13 mouse cellular contexts compared by ENCODE assay signal in the genomic region with DNA sequence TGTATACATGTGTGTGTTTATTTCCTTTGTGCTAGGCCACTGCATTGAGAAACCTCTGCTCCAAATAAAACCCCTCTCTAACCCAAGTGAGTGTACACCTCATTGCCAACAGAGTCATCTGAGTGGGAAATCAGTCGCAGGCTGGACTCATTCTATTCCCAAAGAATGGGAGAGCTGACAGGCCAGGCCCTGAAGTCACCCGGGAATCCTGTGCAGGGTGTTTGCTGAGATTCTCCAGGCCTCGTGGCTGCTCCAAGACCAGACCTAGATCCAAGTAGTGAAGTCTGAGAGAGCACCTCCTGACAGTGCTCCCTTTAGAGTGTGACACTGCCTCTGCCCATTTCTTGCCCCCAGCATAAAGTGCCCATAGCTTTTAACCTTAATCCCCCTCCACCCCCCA.
DNase-seq lines count a peak whose midpoint lies in the region; ATAC-seq and TF ChIP-seq lines count a peak whose summit lies in the region.
"Had no signal": no experiment of that assay in that cellular context is flagged by ENCODE, and none has a peak within 500 bp of the region (broad histone marks: within the 10 kb centered on the region; RNA-seq: fewer than 3 reads in every experiment).

No protein-coding gene starts in this region.

- WGBS in kidney, adult 2 months = 59% methylated on average over 3 of the region's 3 CpGs
- WGBS in neural tube, embryonic 13.5 days = 67% methylated on average over 3 of the region's 3 CpGs
- WGBS in neural tube, embryonic 15.5 days = 63% methylated on average over 3 of the region's 3 CpGs
- 31% methylated on average over 3 of the region's 3 CpGs for WGBS in limb, embryonic 10.5 days

- no peak overlapping the region for H3K9ac ChIP-seq in neural tube, embryonic 13.5 days
- no peak overlapping the region for H3K9ac ChIP-seq in neural tube, embryonic 15.5 days (replicated peaks)

- TF ChIP-seq CTCF in kidney, adult 2 months (conservative IDR thresholded peaks at IDR 0.05; ENCODE audit: insufficient read depth, insufficient read length, low read depth, low read length) = no peak

- H3K4me3 ChIP-seq in kidney, adult 2 months (ENCODE audit: insufficient read depth, low read depth, low read length) = no peak overlapping the region
- no peak overlapping the region for H3K4me3 ChIP-seq in neural tube, embryonic 13.5 days
- no peak overlapping the region for H3K4me3 ChIP-seq in neural tube, embryonic 15.5 days (replicated peaks)
- H3K4me3 ChIP-seq in limb, embryonic 10.5 days = no peak overlapping the region

- peaks cover 52% of the 10 kb centered on the region for H3K4me1 ChIP-seq in kidney, adult 2 months (ENCODE audit: control insufficient read depth, insufficient read depth, low read length)
- peaks cover 78% of the 10 kb centered on the region for H3K4me1 ChIP-seq in neural tube, embryonic 13.5 days (replicated peaks)
- H3K4me1 ChIP-seq in neural tube, embryonic 15.5 days = peaks cover 46% of the 10 kb centered on the region
- peaks cover 100% of the 10 kb centered on the region for H3K4me1 ChIP-seq in limb, embryonic 10.5 days

- ATAC-seq in neural tube, embryonic 13.5 days (ENCODE audit: low read depth) = no peak
- no peak for ATAC-seq in neural tube, embryonic 15.5 days (ENCODE audit: low FRiP score)
- ATAC-seq: forebrain, embryonic 16.5 days; inflammation-experienced regulatory T-cells, adult 6 months had no signal

- H3K27ac ChIP-seq in kidney, adult 2 months (ENCODE audit: insufficient read depth, low read depth, low read length) = peak overlapping the region; percentile 11; the same call in 1 of the 2 replicates
- H3K27ac ChIP-seq in neural tube, embryonic 13.5 days (replicated peaks) = 0 out of 2 replicates have a peak overlapping the region, but pooled peaks have one; percentile 61
- H3K27ac ChIP-seq in neural tube, embryonic 15.5 days (replicated peaks) = no peak overlapping the region
- peak overlapping the region; percentile 88 for H3K27ac ChIP-seq in limb, embryonic 10.5 days
- H3K27ac ChIP-seq: macrophage had no signal

- H3K9me3 ChIP-seq in neural tube, embryonic 13.5 days = no peaks in the 10 kb centered on the region
- H3K9me3 ChIP-seq in neural tube, embryonic 15.5 days (replicated peaks) = no peaks in the 10 kb centered on the region
- no peaks in the 10 kb centered on the region for H3K9me3 ChIP-seq in limb, embryonic 10.5 days (replicated peaks)

- no peak for TF ChIP-seq POLR2A in kidney, adult 2 months (IDR thresholded peaks at IDR 0.05; ENCODE audit: low read depth, low read length)

- H3K36me3 ChIP-seq in kidney, adult 2 months (ENCODE audit: control insufficient read depth, insufficient read depth, low read length) = no peaks in the 10 kb centered on the region
- H3K36me3 ChIP-seq in neural tube, embryonic 13.5 days = no peaks in the 10 kb centered on the region
- no peaks in the 10 kb centered on the region for H3K36me3 ChIP-seq in neural tube, embryonic 15.5 days
- H3K36me3 ChIP-seq in limb, embryonic 10.5 days = no peaks in the 10 kb centered on the region

- DNase-seq in kidney, adult 2 months = no peak
- no peak for DNase-seq in kidney, postnatal 10 days
- no peak for DNase-seq in limb, embryonic 10.5 days (ENCODE audit: low spot score)
- no peak for DNase-seq in left cerebral cortex, adult 18-20 months (ENCODE audit: low spot score in 2 of 2)
- DNase-seq in urinary bladder, postnatal 25 days (ENCODE audit: low spot score) = no peak
- DNase-seq: adrenal gland, postnatal 36 days; cerebellum, adult 8-10 months; thymus, postnatal 36 days had no signal

- H3K27me3 ChIP-seq in kidney, adult 2 months (replicated peaks; ENCODE audit: control insufficient read depth, insufficient read depth, low read length) = no peaks in the 10 kb centered on the region
- no peaks in the 10 kb centered on the region for H3K27me3 ChIP-seq in neural tube, embryonic 13.5 days
- no peaks in the 10 kb centered on the region for H3K27me3 ChIP-seq in neural tube, embryonic 15.5 days (replicated peaks)
- no peaks in the 10 kb centered on the region for H3K27me3 ChIP-seq in limb, embryonic 10.5 days (ENCODE audit: low read depth, poor library complexity, severe bottlenecking)

- no peak overlapping the region for H3K4me2 ChIP-seq in neural tube, embryonic 13.5 days
- H3K4me2 ChIP-seq in neural tube, embryonic 15.5 days = no peak overlapping the region
